Mouse (Mus musculus): ENCODE data around the gene Gns. TPM values are rescaled to one million over a fixed set of nuclear protein-coding genes. Genes with fewer than 3 reads are reported as not detected.

Gene Gns
- 52.5 TPM for polyA plus RNA-seq (2014; fragmentation: Illumina TruSeq; extraction: RNeasy Lipid Tissue Mini Kit (QIAGEN cat#74804); ENCODE audit: insufficient read depth, low read depth, low replicate concordance)

GRCm38 (mm10) chr10:121364801-121365564 is at the start of gene Gns:
Gene Gns (plus strand): TSS chr10:121365090.

GRCm38 (mm10) chr10:121351066-121351581 is 13.8 kb upstream of the Gns start, which contains the start of gene Tbc1d30:
Gene Tbc1d30 (minus strand): TSS chr10:121351278.

Other genes with a start within 250 kb of the Gns start
- gene Tbc1d30, start 13.8 kb upstream of the Gns start, polyA plus RNA-seq (2014; fragmentation: Illumina TruSeq; extraction: RNeasy Lipid Tissue Mini Kit (QIAGEN cat#74804); ENCODE audit: insufficient read depth, low read depth, low replicate concordance): 7.7 TPM
- 102 TPM for gene Rassf3, start 111.3 kb downstream of the Gns start, polyA plus RNA-seq (2014; fragmentation: Illumina TruSeq; extraction: RNeasy Lipid Tissue Mini Kit (QIAGEN cat#74804); ENCODE audit: insufficient read depth, low read depth, low replicate concordance)
- gene Tbk1, start 221.7 kb downstream of the Gns start, polyA plus RNA-seq (2014; fragmentation: Illumina TruSeq; extraction: RNeasy Lipid Tissue Mini Kit (QIAGEN cat#74804); ENCODE audit: insufficient read depth, low read depth, low replicate concordance): 18.7 TPM

Measured in lung, adult 10 weeks (tissue).